Mouse (Mus musculus) central nervous system, embryonic 11.5 days (tissue): ENCODE results near the gene Olfr1382. TPM values are rescaled to one million over a fixed set of nuclear protein-coding genes. Genes with fewer than 3 reads are reported as not detected.

ENCODE experiments used
- polyA plus RNA-seq: library from polyadenylated mRNA; depleted of rRNA; stranded (reverse); fragments of >200 nt; gene quantifications from 2 replicates; pipeline ENCODE4 v1.2.3, GENCODE M21; 2012; rRNA removed

Gene Olfr1382
- polyA plus RNA-seq, result not detected in 2 replicates

GRCm38 (mm10) chr11:49527947-49528346, at the start of gene Olfr1382:
Olfr1382 (plus strand) TSS chr11:49528247.

GRCm38 (mm10) chr11:49488770-49489169, 39.3 kb upstream of the Olfr1382 start, which contains the start of gene Olfr1385:
Olfr1385 (plus strand) TSS chr11:49489070.

DNA sequence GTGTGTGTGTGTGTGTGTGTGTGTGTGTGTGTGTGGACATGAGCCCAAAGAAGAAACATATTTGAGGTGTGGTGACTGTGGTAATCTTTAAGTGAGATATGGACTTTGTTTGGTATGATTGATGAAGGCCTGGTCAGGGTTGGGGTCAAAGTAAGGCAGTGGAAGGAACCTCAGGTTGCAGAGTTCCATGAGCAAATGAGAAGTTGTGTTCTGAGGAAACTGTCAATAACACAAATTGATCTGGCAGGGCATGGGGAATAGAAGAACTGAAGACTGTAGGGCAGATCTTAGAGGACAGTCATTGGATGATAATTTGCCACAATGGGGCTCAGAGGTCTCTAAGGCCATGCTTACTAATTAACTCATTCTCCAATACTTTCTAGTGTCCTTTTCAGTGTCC, 8.7 kb upstream of the Olfr1382 start, which contains the start of gene Olfr1383:
Gene Olfr1383, plus strand, starts transcription at position 301 of the 400 bp plus-strand sequence.

DNA sequence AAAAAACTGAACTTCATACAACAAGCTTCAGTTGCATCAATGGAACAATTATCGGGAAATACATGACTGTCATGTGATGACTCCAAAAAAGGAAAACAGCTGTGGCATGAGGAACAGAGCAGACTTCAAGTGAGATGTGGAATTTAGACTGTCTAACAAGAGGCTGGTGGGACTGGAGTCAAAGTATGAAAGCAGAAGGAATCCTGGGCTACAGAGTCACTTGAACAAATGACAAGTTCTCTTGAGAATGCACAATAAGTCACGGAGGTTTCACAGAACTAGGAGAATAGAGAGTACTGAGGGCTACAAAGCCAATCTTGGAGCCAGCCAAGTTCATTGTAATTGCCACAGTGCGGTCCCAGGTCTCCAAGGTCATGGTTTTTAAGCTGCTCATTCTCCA, 15.1 kb downstream of the Olfr1382 start, which contains the start of gene Olfr1381:
Gene Olfr1381, plus strand, starts transcription at position 301 of the 400 bp plus-strand sequence.

GRCm38 (mm10) chr11:49556578-49556977, 28.5 kb downstream of the Olfr1382 start, which contains the start of gene Olfr1380:
Olfr1380 (plus strand) TSS chr11:49556878.

Other genes starting within 250 kb of the Olfr1382 start
- gene Olfr1393, start 249.9 kb upstream of the Olfr1382 start, polyA plus RNA-seq, result 0.06 and 0.17 TPM in 2 replicates
- 0.05 and 0.20 TPM in 2 replicates for gene Olfr1392, start 243.0 kb upstream of the Olfr1382 start, polyA plus RNA-seq
- not detected in 2 replicates for gene Olfr10, start 223.5 kb upstream of the Olfr1382 start, polyA plus RNA-seq
- gene Olfr1391, start 205.5 kb upstream of the Olfr1382 start, polyA plus RNA-seq, result not detected in 2 replicates
- gene Olfr1390, start 193.1 kb upstream of the Olfr1382 start, polyA plus RNA-seq, result not detected in 2 replicates
- not detected in 2 replicates for gene Olfr1389, start 105.2 kb upstream of the Olfr1382 start, polyA plus RNA-seq
- 0.09 and 0.13 TPM in 2 replicates for gene Olfr1388, start 91.6 kb upstream of the Olfr1382 start, polyA plus RNA-seq
- not detected in 2 replicates for gene Olfr1387, start 72.9 kb upstream of the Olfr1382 start, polyA plus RNA-seq
- gene Olfr1386, start 63.2 kb upstream of the Olfr1382 start, polyA plus RNA-seq, result not detected in 2 replicates
- not detected in 2 replicates for gene Olfr1385, start 39.2 kb upstream of the Olfr1382 start, polyA plus RNA-seq
- not detected in 2 replicates for gene Olfr1384, start 21.5 kb upstream of the Olfr1382 start, polyA plus RNA-seq
- gene Olfr1383, start 8.6 kb upstream of the Olfr1382 start, polyA plus RNA-seq, result not detected in 2 replicates
- gene Olfr1381, start 15.2 kb downstream of the Olfr1382 start, polyA plus RNA-seq, result not detected in 2 replicates
- not detected in 2 replicates for gene Olfr1380, start 28.6 kb downstream of the Olfr1382 start, polyA plus RNA-seq
- gene Flt4, start 81.0 kb downstream of the Olfr1382 start, polyA plus RNA-seq, result 2.7 and 4.2 TPM in 2 replicates
- gene Scgb3a1, start 135.4 kb downstream of the Olfr1382 start, polyA plus RNA-seq, result 0.25 TPM in 1 of 2 replicates, not detected in the other
- 80.1 and 101 TPM in 2 replicates for gene Cnot6, start 184.5 kb downstream of the Olfr1382 start, polyA plus RNA-seq